Mouse (Mus musculus) myocyte (in vitro differentiated cells): ENCODE measurements around the gene Epb41l1.

Experiments used
- E2F4 ChIP-seq: IDR thresholded peaks from one replicate; pipeline ENCODE4 v1.6.1; 2011; ENCODE audit warnings: mild to moderate bottlenecking, control low read depth, moderate library complexity; ENCODE audit not compliant: insufficient read depth
- MAX ChIP-seq: IDR thresholded peaks from one replicate; pipeline ENCODE4 v1.6.1; 2011; ENCODE audit warnings: low read depth, mild to moderate bottlenecking, control low read depth
- MYOD1 ChIP-seq, 3 experiments: IDR thresholded peaks; one replicate each; pipeline ENCODE4 v1.6.1; 2011; ENCODE audit warnings: control low read depth in 2 of 3, low read depth in 2 of 3, mild to moderate bottlenecking in 2 of 3, moderate library complexity in 1 of 3; ENCODE audit not compliant: insufficient read length in 2 of 3, control insufficient read depth in 1 of 3
- MYOG ChIP-seq, 3 experiments: IDR thresholded peaks; one replicate each; pipeline ENCODE4 v1.6.1; 2011; ENCODE audit warnings: control low read depth in 2 of 3, low read depth in 2 of 3, mild to moderate bottlenecking in 2 of 3; ENCODE audit not compliant: insufficient read length in 2 of 3, control insufficient read depth in 1 of 3, insufficient read depth in 1 of 3
- POLR2A ChIP-seq: IDR thresholded peaks from one replicate; pipeline ENCODE4 v1.6.1; 2011; ENCODE audit warnings: low read depth, mild to moderate bottlenecking, control low read depth, moderate library complexity; ENCODE audit not compliant: insufficient read length
- POLR2AphosphoS2 ChIP-seq: IDR thresholded peaks from one replicate; pipeline ENCODE4 v1.6.1; 2011; ENCODE audit warnings: low read depth, control low read depth; ENCODE audit not compliant: insufficient read length
- TCF12 ChIP-seq: IDR thresholded peaks from one replicate; pipeline ENCODE4 v1.6.1; 2011; ENCODE audit warnings: mild to moderate bottlenecking, control low read depth; ENCODE audit not compliant: poor library complexity, insufficient read depth, severe bottlenecking
- TCF3 ChIP-seq: IDR thresholded peaks from one replicate; pipeline ENCODE4 v1.6.1; 2011; ENCODE audit warnings: low read depth, control low read depth; ENCODE audit not compliant: insufficient read length
- USF1 ChIP-seq: IDR thresholded peaks from one replicate; pipeline ENCODE4 v1.6.1; 2011; ENCODE audit warnings: low read depth, mild to moderate bottlenecking, control low read depth, moderate library complexity

GRCm38 (mm10) chr2:156486086-156486751 is 65.5 kb downstream of the Epb41l1 start:
- no peak for TF ChIP-seq MYOD1 (IDR thresholded peaks at IDR 0.05; ENCODE audit: control insufficient read depth in 1 of 3, insufficient read length in 2 of 3, low read depth in 2 of 3)
- TF ChIP-seq POLR2AphosphoS2, result no peak
- TF ChIP-seq USF1, result no peak
- TF ChIP-seq E2F4, result no peak
- TF ChIP-seq POLR2A, result no peak
- no peak for TF ChIP-seq TCF12
- no peak for TF ChIP-seq MAX
- no peak for TF ChIP-seq MYOG (IDR thresholded peaks at IDR 0.05; ENCODE audit: control insufficient read depth in 1 of 3, insufficient read depth in 1 of 3, insufficient read length in 2 of 3, low read depth in 2 of 3)
- TF ChIP-seq TCF3, result no peak
